Mouse (Mus musculus) kidney, adult 2 months (tissue): Measurements from ENCODE around the gene Ntsr1.

Source experiments
- CTCF ChIP-seq: fragments of 200-500 bp; conservative IDR thresholded peaks from 2 replicates; pipeline ENCODE4 v1.5.1; 2011; ENCODE audit warnings: low read depth, mild to moderate bottlenecking, control low read depth, low read length, moderate library complexity, mixed read lengths; ENCODE audit not compliant: insufficient read depth, insufficient read length
- POLR2A ChIP-seq: fragments of 200-500 bp; IDR thresholded peaks from one replicate; pipeline ENCODE4 v1.6.1; 2011; ENCODE audit warnings: low read depth, low read length, control low read depth

GRCm38 (mm10) chr2:180578686-180579085 lies 78.9 kb downstream of the Ntsr1 start:
- peak; percentile 95 for TF ChIP-seq CTCF
- TF ChIP-seq POLR2A = no peak
